Mouse (Mus musculus) thymus, postnatal 14 days (tissue): ENCODE measurements at regions not wholly inside any gene's neighbourhood (a gene's known extent, or its start where the extent isn't known, plus 50 kb on each side); places are given as distances from the start of the nearest gene placed in this dataset.

Source experiments
- DNase-seq: peaks from one replicate; pipeline ENCODE4 v3.0.0; 2021

DNA sequence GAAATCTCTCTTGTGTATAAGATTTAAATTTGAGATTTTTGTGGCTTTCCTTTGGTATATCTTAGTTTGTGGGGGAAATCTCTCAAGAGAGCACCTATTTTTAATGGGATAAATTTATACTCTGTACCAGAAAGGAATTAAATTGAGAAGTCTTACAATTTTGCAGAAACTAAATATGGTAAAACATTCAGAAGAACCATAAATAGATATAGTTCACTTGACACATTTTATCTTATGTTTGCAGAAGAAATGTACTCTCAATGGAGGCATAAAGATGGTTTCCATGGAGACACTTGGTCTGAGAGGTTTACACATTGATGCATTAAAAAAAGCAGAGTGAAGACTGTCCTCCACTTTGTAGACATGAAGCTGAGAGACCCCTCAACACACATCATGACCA lies 86.9 kb downstream of the Ndufa10 start:
- DNase-seq = no peak

DNA sequence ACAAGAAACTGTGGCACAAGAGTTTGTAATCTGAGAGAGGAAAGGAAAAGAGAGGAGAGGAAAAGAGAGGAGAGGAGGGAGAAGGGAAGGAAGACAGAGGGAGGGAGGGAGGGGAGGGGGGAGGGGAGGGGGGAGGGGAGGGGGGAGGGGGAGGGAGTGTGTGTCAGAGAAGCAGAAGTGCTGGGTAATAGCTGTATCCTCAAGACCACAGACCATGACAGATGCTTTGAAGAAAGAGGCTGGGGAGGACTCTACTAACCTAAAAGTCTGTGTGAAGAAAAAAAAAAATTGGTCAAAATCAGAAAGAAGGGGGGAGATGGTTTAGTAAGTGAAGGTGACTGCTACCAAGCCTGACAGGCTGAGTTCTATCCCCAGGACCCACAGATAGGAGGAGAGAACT lies 88.7 kb downstream of the Ndufa10 start:
- DNase-seq = no peak

- no peak for DNase-seq
Observed at GRCm38 (mm10) chr1:92383749-92384148, 89.9 kb downstream of the Ndufa10 start.

DNA sequence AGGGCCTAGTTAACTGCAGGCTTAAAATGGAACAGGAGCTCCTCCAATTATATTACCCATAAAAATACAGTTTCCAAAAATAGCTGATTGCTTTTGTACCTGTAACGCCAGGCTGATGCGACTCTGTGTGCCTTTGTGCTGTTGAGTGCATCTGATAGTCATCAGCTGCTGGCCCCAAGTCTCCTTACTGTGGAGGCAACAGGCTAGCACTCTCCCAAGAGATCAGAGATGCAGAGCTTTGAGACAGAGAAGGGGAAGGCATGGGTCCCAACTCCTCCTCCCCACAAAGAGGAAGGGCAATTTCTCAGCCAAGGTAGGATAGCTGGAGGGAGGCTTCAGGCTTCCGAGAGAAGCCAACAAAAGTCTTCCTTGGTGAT lies 94.2 kb downstream of the Ndufa10 start:
- DNase-seq = no peak

DNA sequence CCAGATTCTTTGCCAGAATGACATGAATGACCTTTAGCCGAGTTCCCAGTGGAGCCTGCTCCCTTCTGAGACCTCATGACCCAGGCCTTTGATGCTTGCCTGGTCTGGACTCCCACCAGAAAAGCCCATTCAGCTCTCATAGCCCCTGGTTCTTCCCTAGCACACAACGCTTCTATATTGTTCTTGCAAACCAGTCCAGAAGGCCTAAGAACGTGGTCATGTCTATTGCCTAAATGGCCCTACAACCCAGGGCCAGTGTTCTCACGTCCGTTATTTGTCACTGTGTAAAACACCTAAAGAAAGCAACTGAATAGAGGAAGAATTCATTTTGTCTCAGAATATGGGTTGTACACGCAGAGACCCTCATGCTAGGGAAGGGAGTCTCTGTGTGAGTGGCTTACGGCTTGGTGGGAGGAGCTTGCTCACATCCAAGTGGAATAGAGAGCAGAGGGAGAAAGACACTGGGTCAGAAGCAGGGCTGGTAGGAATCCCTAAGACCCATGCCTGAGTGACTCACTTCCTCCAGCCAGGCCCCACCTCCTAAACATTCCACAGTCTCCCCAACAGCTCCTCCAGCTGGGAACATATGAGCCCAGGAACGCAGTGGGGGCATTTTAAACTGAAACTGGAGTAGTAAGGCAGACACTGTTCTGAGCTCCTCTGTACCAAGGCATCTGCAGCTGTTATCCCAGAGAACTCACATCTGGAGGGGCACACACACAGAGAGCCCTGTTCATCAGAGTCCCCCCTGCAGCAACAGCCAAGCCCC lies 94.7 kb downstream of the Ndufa10 start:
- no peak for DNase-seq

DNA sequence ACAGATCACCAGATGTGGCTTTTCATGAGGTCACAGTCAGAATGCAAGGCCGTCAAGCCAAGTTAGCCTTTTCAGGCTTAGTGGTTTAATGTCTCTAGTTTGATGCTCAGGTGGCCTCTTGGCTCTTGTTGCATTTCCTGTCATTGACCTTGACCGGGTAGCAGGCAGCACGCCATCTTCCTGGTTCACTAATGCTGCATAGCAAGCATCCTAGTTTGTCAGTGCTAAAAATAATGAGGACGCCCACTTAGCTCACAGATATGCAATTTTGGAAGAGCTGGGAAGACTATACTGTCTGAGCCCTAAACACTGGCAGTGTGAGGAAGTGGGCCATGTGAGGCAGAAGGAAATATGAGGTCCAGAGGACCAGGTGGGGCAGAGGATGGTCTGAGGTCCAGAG lies 97.2 kb downstream of the Ndufa10 start:
- no peak for DNase-seq

- no peak for DNase-seq
Observed at GRCm38 (mm10) chr1:92372222-92372990, 101.3 kb downstream of the Ndufa10 start.

DNA sequence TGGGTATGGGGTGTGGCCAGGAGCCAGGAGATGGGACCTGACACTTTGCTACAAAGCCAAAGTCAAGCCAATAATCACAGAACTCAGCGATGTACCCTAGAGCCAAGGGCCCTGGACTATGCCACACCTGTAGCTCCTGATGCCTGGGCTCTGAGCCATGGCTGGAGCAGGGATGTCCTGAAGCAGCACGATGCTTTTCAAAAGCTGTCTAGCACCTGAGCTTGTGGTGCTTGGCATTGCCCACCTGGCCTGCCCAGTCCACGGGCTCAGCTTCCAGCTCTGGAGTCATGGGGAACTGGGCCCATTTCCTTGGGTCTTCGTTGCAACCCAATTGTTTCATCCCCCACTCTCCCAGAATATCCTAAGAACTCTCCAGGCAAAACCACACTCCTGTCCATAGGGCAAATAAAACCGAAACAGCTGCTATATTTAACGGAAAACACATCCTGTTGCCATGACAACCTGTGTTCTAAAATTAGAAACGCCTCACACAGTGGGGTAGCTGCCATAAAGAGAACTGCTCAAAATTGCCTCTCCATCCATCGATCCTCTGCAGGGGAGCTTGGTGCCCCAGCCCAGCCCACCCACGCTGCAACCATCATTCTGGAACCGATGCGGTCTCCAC lies 102.2 kb downstream of the Ndufa10 start:
- DNase-seq = peak; percentile 21

DNA sequence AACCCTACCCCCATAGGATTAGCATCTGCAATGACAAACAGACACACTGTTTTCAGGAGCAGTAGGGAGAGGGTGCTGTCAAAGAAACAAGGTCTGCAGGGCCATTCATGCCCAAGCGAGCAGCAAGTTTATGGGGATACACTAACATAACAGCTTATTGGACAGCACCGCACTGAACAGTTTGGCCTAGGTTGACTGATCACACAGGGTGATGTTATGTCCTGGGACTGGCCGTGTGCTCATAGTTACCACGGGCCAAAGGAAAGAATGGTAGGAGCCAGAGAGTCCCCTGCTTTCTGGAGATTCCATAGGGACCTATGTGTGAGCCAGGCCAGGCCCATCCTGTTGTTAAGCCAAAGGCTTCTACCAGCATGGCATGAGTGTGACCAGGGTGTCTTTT lies 102.8 kb downstream of the Ndufa10 start:
- DNase-seq = no peak

- DNase-seq = no peak
Observed at GRCm38 (mm10) chr1:92369972-92370371, 103.7 kb downstream of the Ndufa10 start.

- no peak for DNase-seq
Observed at GRCm38 (mm10) chr1:92366249-92366648, 107.4 kb downstream of the Ndufa10 start.

DNA sequence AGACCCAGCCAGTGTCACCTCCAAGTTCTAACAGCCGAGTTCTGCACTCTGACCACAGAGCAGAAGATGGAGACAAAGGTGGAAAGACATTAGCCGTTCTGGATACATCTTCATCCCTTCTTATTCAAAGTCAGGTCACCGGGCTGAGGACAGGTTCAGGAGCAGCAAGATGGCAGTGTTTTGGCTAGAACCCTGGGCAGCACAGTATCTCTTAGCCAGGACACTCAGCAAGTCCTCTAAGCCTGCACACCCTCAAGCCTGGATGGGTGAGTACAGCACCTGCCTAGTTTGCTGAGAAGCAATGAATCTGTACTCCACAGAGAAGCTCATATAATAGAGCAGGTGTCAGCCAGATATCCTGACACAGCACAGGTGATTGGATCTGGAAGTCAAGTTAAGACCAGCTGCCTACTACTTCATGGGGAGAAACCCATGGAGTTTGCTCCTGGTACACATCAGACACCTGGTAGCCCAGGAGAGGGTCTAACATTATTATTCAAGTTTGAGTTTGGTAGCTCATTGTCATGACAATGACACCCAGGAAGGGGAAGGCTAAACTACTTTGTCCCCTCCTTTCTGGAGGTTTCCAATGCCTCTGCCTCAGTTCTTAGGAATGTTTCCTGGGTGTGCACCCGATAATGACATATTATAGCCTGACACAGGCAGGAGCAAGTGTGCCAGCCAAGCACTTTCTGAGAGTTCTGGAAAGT lies 108.1 kb downstream of the Ndufa10 start:
- no peak for DNase-seq

DNA sequence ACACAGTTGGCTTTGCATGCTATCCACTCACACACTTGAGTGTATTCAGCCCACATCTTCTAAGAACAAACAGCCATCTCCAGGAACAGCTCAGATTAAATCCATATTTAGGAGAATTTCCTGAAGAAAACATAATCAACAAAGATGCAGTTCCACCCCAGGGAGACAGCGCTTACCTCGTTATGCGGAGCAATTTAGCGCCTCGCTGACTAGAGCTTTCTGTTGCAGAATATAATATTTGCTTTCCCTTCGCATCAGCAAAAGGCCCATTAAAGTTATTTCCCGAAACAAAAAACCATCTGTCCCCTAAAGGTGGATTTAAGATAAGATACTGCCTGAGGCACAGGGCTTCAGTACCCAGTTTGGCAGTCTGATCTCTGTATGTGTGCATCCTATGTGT lies 112.0 kb downstream of the Ndufa10 start:
- DNase-seq = no peak

GRCm38 (mm10) chr1:92360255-92360654 lies 113.4 kb downstream of the Ndufa10 start:
- peak; percentile 61 for DNase-seq

- DNase-seq = no peak
Observed at GRCm38 (mm10) chr1:92359473-92359872, 114.2 kb downstream of the Ndufa10 start.

GRCm38 (mm10) chr1:92358758-92359287 lies 114.8 kb downstream of the Ndufa10 start:
- no peak for DNase-seq

- no peak for DNase-seq
Observed at GRCm38 (mm10) chr1:92348353-92349005, 125.2 kb downstream of the Ndufa10 start.

GRCm38 (mm10) chr1:92347656-92348055 lies 126.0 kb downstream of the Ndufa10 start:
- no peak for DNase-seq

GRCm38 (mm10) chr1:92343768-92344167 lies 129.9 kb downstream of the Ndufa10 start:
- no peak for DNase-seq

GRCm38 (mm10) chr1:92343161-92343598 lies 130.5 kb downstream of the Ndufa10 start:
- DNase-seq = no peak

DNA sequence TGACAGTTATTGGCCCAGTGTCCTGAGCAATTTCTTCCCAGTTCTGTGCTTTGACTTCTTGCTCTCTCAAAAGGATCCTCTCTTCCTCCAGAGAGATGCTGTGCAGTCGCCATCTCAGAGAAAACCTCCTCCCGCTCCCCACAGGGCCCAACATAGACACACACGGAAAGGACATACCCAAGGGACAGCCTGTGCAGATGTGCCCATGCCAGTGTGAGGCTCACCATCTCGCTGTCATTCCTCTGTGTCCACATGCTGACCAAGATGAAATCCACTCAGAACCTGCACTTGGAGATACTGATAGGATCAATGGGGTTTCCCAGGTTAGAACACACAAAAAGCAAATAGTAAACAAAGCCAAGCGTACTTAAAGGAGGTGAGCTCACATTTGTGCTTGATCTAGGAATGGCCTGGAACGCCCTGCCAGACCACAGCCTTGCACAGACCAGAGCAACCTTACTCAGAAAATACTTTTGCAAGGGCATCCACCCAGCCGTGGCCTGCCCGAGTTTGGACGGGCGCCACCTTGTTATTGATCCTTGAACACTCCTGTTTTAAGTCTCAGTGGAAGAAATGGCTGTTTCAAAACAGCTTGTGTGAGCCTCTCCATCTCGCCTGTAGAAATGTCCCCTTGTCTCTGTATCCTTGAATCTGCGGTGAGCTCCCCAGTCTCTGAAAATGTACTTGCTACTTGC lies 131.7 kb downstream of the Ndufa10 start:
- DNase-seq = no peak

DNA sequence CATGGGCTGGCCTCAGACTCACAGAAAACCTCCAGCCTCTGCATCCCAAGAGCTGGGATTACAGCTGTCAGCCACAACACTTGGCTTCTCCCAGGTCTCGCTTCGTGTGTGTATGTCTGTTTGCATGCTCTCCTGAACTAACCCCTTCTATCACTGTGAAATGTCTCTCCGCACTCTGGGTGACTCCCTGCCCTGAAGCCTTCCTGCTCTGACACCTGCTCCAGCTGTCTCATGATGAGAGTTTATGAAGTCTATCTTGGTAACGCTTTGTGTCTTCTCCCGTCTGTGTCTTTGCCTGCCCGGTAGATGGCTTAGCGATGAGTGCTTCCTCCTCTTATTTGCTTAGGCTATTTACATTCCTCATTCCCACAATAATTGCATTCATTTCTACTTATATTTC lies 133.0 kb downstream of the Ndufa10 start:
- no peak for DNase-seq
